In the genomic region with DNA sequence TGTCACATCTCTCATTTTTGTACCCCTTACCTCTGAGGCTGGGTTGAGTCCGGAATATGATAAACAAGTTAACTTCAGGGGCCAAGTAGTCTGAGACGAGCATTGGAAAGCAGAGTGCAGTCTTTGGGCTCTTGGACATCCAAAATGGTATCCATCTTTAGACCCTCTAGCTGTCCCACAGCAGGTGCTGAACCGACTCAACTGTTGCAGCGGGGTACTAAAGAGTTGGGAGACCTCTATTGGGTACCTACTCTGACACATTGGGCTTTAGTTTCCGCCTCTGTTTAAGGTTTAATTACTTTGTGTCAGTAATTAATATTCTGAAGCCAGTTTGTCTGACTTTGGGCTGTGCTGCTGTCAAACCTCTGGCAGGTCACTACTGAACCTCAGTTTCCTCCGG, we compare ENCODE assay signal across 10 mouse cellular contexts. TPM values are rescaled to one million over a fixed set of nuclear protein-coding genes. Genes with fewer than 3 reads are reported as not detected.
DNase-seq lines count a peak whose midpoint lies in the region; ATAC-seq lines count a peak whose summit lies in the region.
"Had no signal": no experiment of that assay in that cellular context is flagged by ENCODE, and none has a peak within 500 bp of the region (broad histone marks: within the 10 kb centered on the region; RNA-seq: fewer than 3 reads in every experiment).

No protein-coding gene starts in this region.

- 40% methylated on average over 6 of the region's 6 CpGs for WGBS in heart, embryonic 15.5 days
- 23% methylated on average over 6 of the region's 6 CpGs for WGBS in embryonic facial prominence, embryonic 10.5 days
- 30% methylated on average over 6 of the region's 6 CpGs for WGBS in hindbrain, embryonic 16.5 days
- WGBS in midbrain, embryonic 14.5 days, result 26% methylated on average over 6 of the region's 6 CpGs

- H3K27ac ChIP-seq in heart, embryonic 15.5 days, result peak overlapping the region; percentile 98
- no peak overlapping the region for H3K27ac ChIP-seq in embryonic facial prominence, embryonic 10.5 days (replicated peaks)
- no peak overlapping the region for H3K27ac ChIP-seq in hindbrain, embryonic 16.5 days (ENCODE audit: low read depth, low read length)
- no peak overlapping the region for H3K27ac ChIP-seq in midbrain, embryonic 14.5 days (replicated peaks; ENCODE audit: low read depth, low read length)

- peaks cover 81% of the 10 kb centered on the region for H3K4me1 ChIP-seq in heart, embryonic 15.5 days (replicated peaks)
- H3K4me1 ChIP-seq in embryonic facial prominence, embryonic 10.5 days, result peaks cover 78% of the 10 kb centered on the region
- H3K4me1 ChIP-seq in hindbrain, embryonic 16.5 days (ENCODE audit: control insufficient read depth, insufficient read depth, low read depth, low read length), result peaks cover 62% of the 10 kb centered on the region
- H3K4me1 ChIP-seq in midbrain, embryonic 14.5 days (ENCODE audit: control insufficient read depth, insufficient read depth, low read length), result peaks cover 41% of the 10 kb centered on the region

- H3K4me3 ChIP-seq in heart, embryonic 15.5 days, result peak overlapping the region; percentile 77
- peak overlapping the region; percentile 78 for H3K4me3 ChIP-seq in embryonic facial prominence, embryonic 10.5 days
- peak overlapping the region; percentile 59; the same call in 1 of the 2 replicates for H3K4me3 ChIP-seq in hindbrain, embryonic 16.5 days (ENCODE audit: low read length)
- H3K4me3 ChIP-seq in midbrain, embryonic 14.5 days (replicated peaks; ENCODE audit: low read depth, low read length), result peak overlapping the region; percentile 49; the same call in 1 of the 2 replicates

- no peaks in the 10 kb centered on the region for H3K9me3 ChIP-seq in heart, embryonic 15.5 days (replicated peaks)
- no peaks in the 10 kb centered on the region for H3K9me3 ChIP-seq in embryonic facial prominence, embryonic 10.5 days
- H3K9me3 ChIP-seq in hindbrain, embryonic 16.5 days (ENCODE audit: control insufficient read depth, low read length), result no peaks in the 10 kb centered on the region
- H3K9me3 ChIP-seq in midbrain, embryonic 14.5 days (ENCODE audit: control insufficient read depth, low read length), result no peaks in the 10 kb centered on the region

- ATAC-seq in heart, embryonic 15.5 days (replicated peaks; ENCODE audit: insufficient number of reproducible peaks, insufficient read depth, low FRiP score, low read depth), result no peak
- ATAC-seq in hindbrain, embryonic 16.5 days, result no peak
- ATAC-seq in midbrain, embryonic 14.5 days (ENCODE audit: low FRiP score, low TSS enrichment), result no peak

- H3K27me3 ChIP-seq in heart, embryonic 15.5 days, result no peaks in the 10 kb centered on the region
- peaks cover 36% of the 10 kb centered on the region for H3K27me3 ChIP-seq in embryonic facial prominence, embryonic 10.5 days (replicated peaks; ENCODE audit: low read depth, poor library complexity, severe bottlenecking)
- H3K27me3 ChIP-seq in hindbrain, embryonic 16.5 days (replicated peaks; ENCODE audit: control insufficient read depth, insufficient read depth, low read length), result no peaks in the 10 kb centered on the region
- H3K27me3 ChIP-seq in midbrain, embryonic 14.5 days (ENCODE audit: control insufficient read depth, insufficient read depth, low read length), result peaks cover 22% of the 10 kb centered on the region

- H3K36me3 ChIP-seq in heart, embryonic 15.5 days, result no peaks in the 10 kb centered on the region
- H3K36me3 ChIP-seq in embryonic facial prominence, embryonic 10.5 days (replicated peaks), result peaks cover 27% of the 10 kb centered on the region
- H3K36me3 ChIP-seq in hindbrain, embryonic 16.5 days (ENCODE audit: control insufficient read depth, insufficient read depth, low read length), result no peaks in the 10 kb centered on the region
- no peaks in the 10 kb centered on the region for H3K36me3 ChIP-seq in midbrain, embryonic 14.5 days (ENCODE audit: control insufficient read depth, insufficient read depth, low read length)

- H3K9ac ChIP-seq in heart, embryonic 15.5 days, result no peak overlapping the region
- H3K9ac ChIP-seq in hindbrain, embryonic 16.5 days (ENCODE audit: low read depth, low read length), result no peak overlapping the region
- H3K9ac ChIP-seq in midbrain, embryonic 14.5 days (replicated peaks; ENCODE audit: low read length), result no peak overlapping the region

- no peak for DNase-seq in heart, adult 9 months (ENCODE audit: low spot score in 2 of 2)
- no peak for DNase-seq in embryonic facial prominence, embryonic 10.5 days (ENCODE audit: low spot score)
- DNase-seq in midbrain, embryonic 14.5 days, result no peak
- DNase-seq in natural killer cell, adult 2 months (ENCODE audit: low spot score in 2 of 2), result no peak
- no peak for DNase-seq in embryo, embryonic 10 days (ENCODE audit: low spot score)
- DNase-seq in cerebellum, adult 11-12 months, result no peak
- DNase-seq: adrenal gland, adult 8-10 months; layer of hippocampus, adult 9-11 months had no signal

- H3K4me2 ChIP-seq in heart, embryonic 15.5 days, result peak overlapping the region; percentile 97
- H3K4me2 ChIP-seq in hindbrain, embryonic 16.5 days (ENCODE audit: low read length), result peak overlapping the region; percentile 99
- H3K4me2 ChIP-seq in midbrain, embryonic 14.5 days (ENCODE audit: low read length), result peak overlapping the region; percentile 100

RNA-seq across cellular contexts. Expression of gene Ahdc1, which starts 26.7 kb away (rescaled TPM):
- 6.3 and 8.5 TPM in 2 replicates for polyA plus RNA-seq in heart, embryonic 15.5 days (2015; fragmentation: Nextera tagmentation; extraction: Ambion mirVana)
- 11.5 and 11.6 TPM in 2 replicates for polyA plus RNA-seq in embryonic facial prominence, embryonic 10.5 days (2016; fragmentation: Nextera tagmentation; extraction: Ambion mirVana)
- 10.4 and 11.6 TPM in 2 replicates for polyA plus RNA-seq in hindbrain, embryonic 16.5 days (2015; fragmentation: Nextera tagmentation; extraction: Ambion mirVana)
- polyA plus RNA-seq in midbrain, embryonic 14.5 days (2014; fragmentation: Nextera tagmentation; extraction: Ambion mirVana), result 13.0 and 15.3 TPM in 2 replicates
